Mouse (Mus musculus) liver, embryonic 12.5 days (tissue): ENCODE results near the gene Olfr282. TPM values are rescaled to one million over a fixed set of nuclear protein-coding genes. Genes with fewer than 3 reads are reported as not detected.

Experiments used
- ATAC-seq: fragments of 200-750 bp; cut with Nextera tagmentation; 2 replicates; pipeline ENCODE4 v1.8.0; 2017; ENCODE audit warnings: moderate number of reproducible peaks, mild to moderate bottlenecking, moderate library complexity
- H3K27ac ChIP-seq: fragments of 300-500 bp; sonication (generic); 2 replicates; pipeline ENCODE4 v1.5.1; 2016; ENCODE audit warnings: mild to moderate bottlenecking
- H3K27me3 ChIP-seq: fragments of 300-500 bp; sonication (generic); replicated peaks from 2 replicates; pipeline ENCODE4 v1.6.1; 2016; ENCODE audit warnings: mild to moderate bottlenecking, moderate library complexity
- H3K36me3 ChIP-seq: fragments of 300-500 bp; sonication (generic); 2 replicates; pipeline ENCODE4 v1.6.1; 2016; ENCODE audit warnings: mild to moderate bottlenecking, moderate library complexity
- H3K4me1 ChIP-seq: fragments of 300-500 bp; sonication (generic); 2 replicates; pipeline ENCODE4 v1.6.1; 2016
- H3K4me2 ChIP-seq: fragments of 300-500 bp; sonication (generic); 2 replicates; pipeline ENCODE4 v1.6.1; 2016; ENCODE audit warnings: mild to moderate bottlenecking, moderate library complexity
- H3K4me3 ChIP-seq: fragments of 300-500 bp; sonication (generic); 2 replicates; pipeline ENCODE4 v1.5.1; 2016; ENCODE audit warnings: mild to moderate bottlenecking, moderate library complexity
- H3K9ac ChIP-seq: fragments of 300-500 bp; sonication (generic); 2 replicates; pipeline ENCODE4 v1.6.1; 2016; ENCODE audit warnings: mild to moderate bottlenecking, moderate library complexity
- H3K9me3 ChIP-seq: fragments of 300-500 bp; sonication (generic); replicated peaks from 2 replicates; pipeline ENCODE4 v1.6.1; 2016; ENCODE audit warnings: mild to moderate bottlenecking, moderate library complexity
- WGBS: fragments of 180-500 bp; shearing (Covaris S2); methylation state at CpG from one replicate; pipeline ENCODE4 v1.1.7; 2016; ENCODE audit not compliant: insufficient replicate concordance; 5-methylcytosine and 5-hydroxymethylcytosine counted together
- polyA plus RNA-seq: library from polyadenylated mRNA; unstranded; fragments of >200 nt; fragmentation: Nextera tagmentation; extraction: Ambion mirVana; gene quantifications from 2 replicates; pipeline ENCODE4 v1.2.1, GENCODE M21; 2016

Gene Olfr282
- polyA plus RNA-seq, 1 experiment from 2014 or later = not detected

- Histone ChIP-seq H3K9ac (no peak overlapping the region), H3K27me3 (no peaks in the 10 kb centered on the region), H3K4me2 (no peak overlapping the region), H3K4me3 (no peak overlapping the region), H3K27ac (no peak overlapping the region), H3K4me1 (no peaks in the 10 kb centered on the region), H3K9me3 (no peaks in the 10 kb centered on the region), H3K36me3 (no peaks in the 10 kb centered on the region)
- ATAC-seq = no peak
- 69% methylated on average over 7 of the region's 7 CpGs for WGBS
These were observed 12.9 kb upstream of the Olfr282 start for GRCm38 (mm10) chr15:98418096-98418495.

DNA sequence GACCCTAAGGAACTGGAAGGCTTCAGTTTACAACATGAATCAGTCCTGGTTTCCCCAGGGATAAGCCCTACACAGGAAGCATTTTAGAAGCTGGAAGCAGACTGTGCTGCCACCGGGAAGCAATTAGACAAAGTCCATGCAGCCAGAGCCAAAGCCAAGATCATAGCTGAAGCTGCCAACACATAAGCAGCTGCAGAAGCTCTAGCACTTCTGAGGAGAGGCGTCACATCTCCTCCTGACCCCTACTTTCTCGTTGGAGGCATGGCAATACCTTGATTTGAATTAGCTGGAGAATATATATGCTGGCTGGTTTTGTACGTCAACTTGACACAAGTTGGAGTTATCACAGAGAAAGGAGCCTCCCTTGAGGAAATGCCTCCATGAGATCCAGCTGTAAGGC lies 10.1 kb upstream of the Olfr282 start:
- H3K9ac ChIP-seq = no peak overlapping the region
- no peak for ATAC-seq
- no peaks in the 10 kb centered on the region for H3K36me3 ChIP-seq
- no peak overlapping the region for H3K4me3 ChIP-seq
- H3K4me2 ChIP-seq = no peak overlapping the region
- no peak overlapping the region for H3K27ac ChIP-seq
- WGBS = 57% methylated on average over 4 of the region's 4 CpGs
- H3K27me3 ChIP-seq = 0 out of 2 replicates have a peak, but pooled peaks cover 5% of the 10 kb centered on the region
- H3K9me3 ChIP-seq = no peaks in the 10 kb centered on the region
- no peaks in the 10 kb centered on the region for H3K4me1 ChIP-seq

GRCm38 (mm10) chr15:98424326-98424725 lies 6.7 kb upstream of the Olfr282 start:
- no peak overlapping the region for H3K4me2 ChIP-seq
- 0 out of 2 replicates have a peak, but pooled peaks cover 5% of the 10 kb centered on the region for H3K27me3 ChIP-seq
- no peaks in the 10 kb centered on the region for H3K36me3 ChIP-seq
- no peak for ATAC-seq
- no peak overlapping the region for H3K27ac ChIP-seq
- no peaks in the 10 kb centered on the region for H3K9me3 ChIP-seq
- WGBS = 65% methylated on average over 14 of the region's 14 CpGs
- H3K9ac ChIP-seq = no peak overlapping the region
- H3K4me3 ChIP-seq = no peak overlapping the region
- no peaks in the 10 kb centered on the region for H3K4me1 ChIP-seq

DNA sequence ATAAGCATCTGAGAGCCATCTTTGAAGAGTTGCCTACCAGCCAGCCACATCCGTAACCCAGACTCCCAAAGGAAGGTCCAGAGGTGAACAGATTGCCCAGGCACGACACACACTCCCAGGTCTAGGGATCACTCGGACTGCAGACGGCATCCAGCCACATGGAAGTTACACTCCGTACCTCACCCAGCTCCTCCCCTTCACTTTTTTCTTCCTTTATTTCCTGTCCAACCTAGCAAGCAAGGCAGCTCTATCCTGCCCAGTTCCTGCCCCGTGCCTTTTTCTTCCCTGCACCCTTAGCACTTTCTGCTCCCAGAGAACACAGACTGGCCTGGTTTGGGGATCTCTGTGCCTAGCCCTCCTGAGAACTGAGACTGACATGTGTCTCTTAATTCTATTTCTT lies 6.3 kb upstream of the Olfr282 start:
- Histone ChIP-seq H3K36me3 (no peaks in the 10 kb centered on the region), H3K4me2 (no peak overlapping the region), H3K4me1 (no peaks in the 10 kb centered on the region), H3K9ac (no peak overlapping the region), H3K9me3 (no peaks in the 10 kb centered on the region), H3K27me3 (0 out of 2 replicates have a peak, but pooled peaks cover 5% of the 10 kb centered on the region), H3K27ac (no peak overlapping the region), H3K4me3 (no peak overlapping the region)
- WGBS = 50% methylated on average over 6 of the region's 6 CpGs
- ATAC-seq = no peak

DNA sequence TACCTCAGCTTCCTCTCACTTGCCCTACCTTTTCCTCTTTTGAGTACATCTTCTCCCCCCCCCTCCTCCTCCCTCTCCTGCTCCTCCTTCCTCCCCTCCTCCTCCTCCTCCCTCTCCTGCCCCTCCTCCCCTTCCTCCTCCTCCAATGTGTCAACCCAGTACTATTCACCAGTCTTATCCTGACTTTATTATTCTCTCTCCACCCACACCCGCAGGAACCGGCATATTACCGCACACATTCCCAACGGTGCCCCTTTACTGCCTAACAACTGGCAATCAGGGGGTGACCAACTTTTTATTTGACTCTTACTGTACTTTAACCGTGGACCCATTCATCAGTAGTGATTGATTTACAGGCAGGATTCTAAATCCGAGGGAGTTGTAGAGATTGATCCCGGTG lies 5.8 kb upstream of the Olfr282 start:
- WGBS = 71% methylated on average over 7 of the region's 7 CpGs
- Histone ChIP-seq H3K27ac (no peak overlapping the region), H3K36me3 (no peaks in the 10 kb centered on the region), H3K4me2 (no peak overlapping the region), H3K9me3 (no peaks in the 10 kb centered on the region), H3K4me1 (no peaks in the 10 kb centered on the region), H3K9ac (no peak overlapping the region), H3K4me3 (no peak overlapping the region), H3K27me3 (0 out of 2 replicates have a peak, but pooled peaks cover 5% of the 10 kb centered on the region)
- ATAC-seq = no peak

DNA sequence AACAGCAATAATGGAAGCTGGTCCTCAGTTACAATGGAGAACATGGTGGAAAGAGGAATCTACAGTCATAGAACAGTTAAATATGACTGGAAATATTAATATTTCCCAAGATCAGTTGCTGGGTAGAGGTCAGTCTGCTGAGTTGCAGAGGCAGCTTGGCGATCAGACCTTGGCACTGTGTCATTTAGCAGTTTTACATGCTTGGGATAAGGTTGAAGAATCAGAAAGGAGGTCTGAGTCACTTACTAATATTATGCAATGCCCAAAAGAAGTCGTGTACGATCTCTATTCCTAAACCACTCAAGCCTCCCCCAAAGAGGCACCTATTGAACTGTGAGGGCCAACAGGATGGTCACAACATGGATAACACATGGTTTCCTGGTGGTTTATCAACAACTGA lies 13.5 kb downstream of the Olfr282 start:
- no peak overlapping the region for H3K9ac ChIP-seq
- no peak overlapping the region for H3K27ac ChIP-seq
- H3K4me3 ChIP-seq = no peak overlapping the region
- H3K4me1 ChIP-seq = no peaks in the 10 kb centered on the region
- H3K27me3 ChIP-seq = no peaks in the 10 kb centered on the region
- H3K36me3 ChIP-seq = no peaks in the 10 kb centered on the region
- ATAC-seq = no peak
- H3K4me2 ChIP-seq = no peak overlapping the region
- WGBS = 52% methylated on average over 3 of the region's 3 CpGs
- H3K9me3 ChIP-seq = no peaks in the 10 kb centered on the region

DNA sequence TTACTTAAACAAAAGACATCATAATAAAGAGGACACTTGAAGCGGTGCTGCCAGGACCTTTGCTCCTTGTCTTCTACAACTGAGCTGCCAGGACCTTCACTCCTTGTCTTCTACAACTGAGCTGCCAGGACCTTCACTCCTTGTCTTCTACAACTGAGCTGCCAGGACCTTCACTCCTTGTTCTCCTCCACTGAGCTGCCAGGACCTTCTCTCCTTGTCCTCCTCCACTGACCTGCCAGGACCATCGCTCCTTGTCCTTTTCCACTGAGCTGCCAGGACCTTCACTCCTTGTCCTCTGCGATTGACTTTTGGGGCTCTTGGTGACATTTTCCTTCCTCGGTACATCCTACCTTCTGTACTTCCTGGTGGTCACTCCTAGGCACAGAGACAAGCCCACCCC lies 17.5 kb downstream of the Olfr282 start:
- WGBS = 53% methylated on average over 4 of the region's 4 CpGs

GRCm38 (mm10) chr15:98452288-98452687 lies 21.3 kb downstream of the Olfr282 start, which contains the start of gene Olfr281:
TSS of gene Olfr281 (plus strand) at chr15:98452588.
- Histone ChIP-seq H3K9me3 (no peaks in the 10 kb centered on the region), H3K27me3 (no peaks in the 10 kb centered on the region), H3K4me3 (no peak within 1 kb of the TSS), H3K9ac (no peak within 1 kb of the TSS), H3K4me1 (no peaks in the 10 kb centered on the region), H3K27ac (no peak within 1 kb of the TSS), H3K4me2 (no peak within 1 kb of the TSS), H3K36me3 (no peaks in the 10 kb centered on the region)
- 72% methylated on average over 7 of the region's 7 CpGs for WGBS
- no peak for ATAC-seq

More for the DNA sequence above, 17.5 kb downstream of the Olfr282 start:
- no peak overlapping the region for H3K27ac ChIP-seq
- ATAC-seq = no peak
- H3K9ac ChIP-seq = no peak overlapping the region
- H3K4me2 ChIP-seq = no peak overlapping the region
- no peaks in the 10 kb centered on the region for H3K27me3 ChIP-seq
- H3K4me1 ChIP-seq = no peaks in the 10 kb centered on the region
- H3K4me3 ChIP-seq = no peak overlapping the region
- H3K9me3 ChIP-seq = no peaks in the 10 kb centered on the region
- no peaks in the 10 kb centered on the region for H3K36me3 ChIP-seq

GRCm38 (mm10) chr15:98469596-98469995 lies 38.6 kb downstream of the Olfr282 start, which contains the start of gene OR5BS1P:
TSS of gene OR5BS1P (plus strand) at chr15:98469896.
- H3K4me2 ChIP-seq = no peak within 1 kb of the TSS
- peaks cover 9% of the 10 kb centered on the region; the same call in 1 of the 2 replicates for H3K27me3 ChIP-seq
- no peak within 1 kb of the TSS for H3K4me3 ChIP-seq
- no peaks in the 10 kb centered on the region for H3K36me3 ChIP-seq
- 79% methylated on average over 4 of the region's 4 CpGs for WGBS
- no peak within 1 kb of the TSS for H3K9ac ChIP-seq
- H3K27ac ChIP-seq = no peak within 1 kb of the TSS
- H3K9me3 ChIP-seq = no peaks in the 10 kb centered on the region
- no peaks in the 10 kb centered on the region for H3K4me1 ChIP-seq
- no peak for ATAC-seq

DNA sequence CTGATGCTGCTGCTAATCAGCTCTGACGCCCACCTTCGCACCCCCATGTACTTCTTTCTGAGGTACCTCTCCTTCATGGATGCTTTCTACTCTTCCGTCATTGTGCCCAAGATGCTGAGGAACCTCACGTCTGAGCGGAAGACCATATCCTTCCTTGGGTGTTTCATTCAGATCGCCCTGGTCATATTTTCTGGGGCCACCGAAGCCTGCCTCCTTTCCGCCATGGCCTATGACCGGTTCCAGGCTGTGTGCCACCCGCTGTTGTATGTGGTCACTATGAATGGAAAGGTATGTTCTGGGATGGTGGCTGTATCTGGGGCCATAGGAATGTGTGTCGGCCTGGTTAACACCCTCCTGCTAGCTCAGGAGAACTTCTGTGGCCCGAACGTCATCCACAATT lies 40.5 kb downstream of the Olfr282 start:
- H3K9ac ChIP-seq = no peak overlapping the region
- WGBS = 75% methylated on average over 13 of the region's 13 CpGs
- ATAC-seq = no peak
- no peaks in the 10 kb centered on the region for H3K36me3 ChIP-seq
- no peaks in the 10 kb centered on the region for H3K9me3 ChIP-seq
- peaks cover 9% of the 10 kb centered on the region; the same call in 1 of the 2 replicates for H3K27me3 ChIP-seq
- no peak overlapping the region for H3K4me3 ChIP-seq
- H3K4me1 ChIP-seq = no peaks in the 10 kb centered on the region
- no peak overlapping the region for H3K27ac ChIP-seq
- H3K4me2 ChIP-seq = no peak overlapping the region

DNA sequence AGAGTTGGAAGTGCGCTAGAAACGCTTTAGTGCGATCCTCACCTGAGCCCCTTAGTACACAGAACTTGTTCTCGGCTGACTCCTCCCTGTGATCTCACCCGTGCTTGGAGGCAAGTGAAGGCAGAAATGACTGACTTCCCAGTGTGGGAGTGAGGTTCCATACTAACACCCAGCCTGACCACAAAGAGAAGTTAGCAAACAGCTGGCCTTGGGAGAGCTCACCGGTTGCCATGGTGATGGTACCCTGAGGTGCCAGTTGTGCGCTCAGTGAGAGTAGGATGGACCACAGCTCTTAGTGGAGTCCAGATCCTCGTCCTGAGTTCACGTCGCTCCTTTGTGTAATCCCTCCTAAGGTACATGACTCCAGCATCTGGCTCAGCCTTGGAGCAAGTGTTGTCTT lies 43.9 kb downstream of the Olfr282 start:
- Histone ChIP-seq H3K27me3 (peaks cover 14% of the 10 kb centered on the region; the same call in 1 of the 2 replicates), H3K4me2 (no peak overlapping the region), H3K9me3 (no peaks in the 10 kb centered on the region), H3K4me1 (no peaks in the 10 kb centered on the region), H3K27ac (no peak overlapping the region), H3K4me3 (no peak overlapping the region), H3K36me3 (no peaks in the 10 kb centered on the region), H3K9ac (no peak overlapping the region)
- no peak for ATAC-seq
- WGBS = 68% methylated on average over 10 of the region's 10 CpGs

GRCm38 (mm10) chr15:98475382-98475781 lies 44.4 kb downstream of the Olfr282 start:
- no peak for ATAC-seq
- 38% methylated on average over 10 of the region's 10 CpGs for WGBS
- Histone ChIP-seq H3K9me3 (no peaks in the 10 kb centered on the region), H3K4me2 (no peak overlapping the region), H3K4me3 (no peak overlapping the region), H3K9ac (no peak overlapping the region), H3K4me1 (no peaks in the 10 kb centered on the region), H3K36me3 (no peaks in the 10 kb centered on the region), H3K27me3 (peaks cover 14% of the 10 kb centered on the region; the same call in 1 of the 2 replicates), H3K27ac (no peak overlapping the region)

- no peaks in the 10 kb centered on the region for H3K9me3 ChIP-seq
- no peak overlapping the region for H3K27ac ChIP-seq
- 68% methylated on average over 5 of the region's 5 CpGs for WGBS
- no peak overlapping the region for H3K9ac ChIP-seq
- H3K4me3 ChIP-seq = no peak overlapping the region
- no peak overlapping the region for H3K4me2 ChIP-seq
- ATAC-seq = no peak
- H3K4me1 ChIP-seq = no peaks in the 10 kb centered on the region
- H3K36me3 ChIP-seq = no peaks in the 10 kb centered on the region
- H3K27me3 ChIP-seq = peaks cover 14% of the 10 kb centered on the region; the same call in 1 of the 2 replicates
These were observed 45.3 kb downstream of the Olfr282 start for GRCm38 (mm10) chr15:98476281-98476680.
